Mouse (Mus musculus) midbrain, embryonic 13.5 days (tissue): ENCODE measurements around the gene Rgs7. TPM values are rescaled to one million over a fixed set of nuclear protein-coding genes. Genes with fewer than 3 reads are reported as not detected.

Experiments
- ATAC-seq: fragments of 200-750 bp; cut with Nextera tagmentation; 2 replicates; pipeline ENCODE4 v1.8.0; 2017; ENCODE audit warnings: mild to moderate bottlenecking, moderate TSS enrichment, moderate library complexity
- H3K27ac ChIP-seq: fragments of 300-500 bp; sonication (generic); 2 replicates; pipeline ENCODE4 v1.5.1; 2015; ENCODE audit warnings: inconsistent platforms, mild to moderate bottlenecking, moderate library complexity
- H3K27me3 ChIP-seq: fragments of 300-500 bp; sonication (generic); 2 replicates; pipeline ENCODE4 v1.6.1; 2015; ENCODE audit warnings: mild to moderate bottlenecking, inconsistent platforms
- H3K36me3 ChIP-seq: fragments of 300-500 bp; sonication (generic); 2 replicates; pipeline ENCODE4 v1.6.1; 2015; ENCODE audit warnings: mild to moderate bottlenecking, inconsistent platforms
- H3K4me1 ChIP-seq: fragments of 300-500 bp; sonication (generic); replicated peaks from 2 replicates; pipeline ENCODE4 v1.6.1; 2015; ENCODE audit warnings: inconsistent platforms
- H3K4me2 ChIP-seq: fragments of 300-500 bp; sonication (generic); replicated peaks from 2 replicates; pipeline ENCODE4 v1.6.1; 2015; ENCODE audit warnings: moderate library complexity, mild to moderate bottlenecking, inconsistent platforms
- H3K4me3 ChIP-seq: fragments of 300-500 bp; sonication (generic); replicated peaks from 2 replicates; pipeline ENCODE4 v1.5.1; 2015; ENCODE audit warnings: mild to moderate bottlenecking, inconsistent platforms
- H3K9ac ChIP-seq: fragments of 300-500 bp; sonication (generic); replicated peaks from 2 replicates; pipeline ENCODE4 v1.6.1; 2015; ENCODE audit warnings: mild to moderate bottlenecking, inconsistent platforms
- H3K9me3 ChIP-seq: fragments of 300-500 bp; sonication (generic); 2 replicates; pipeline ENCODE4 v1.6.1; 2016; ENCODE audit warnings: mild to moderate bottlenecking, inconsistent platforms
- WGBS: fragments of 180-500 bp; shearing (Covaris S2); methylation state at CpG from one replicate; pipeline ENCODE4 v1.1.7; 2015; 5-methylcytosine and 5-hydroxymethylcytosine counted together
- polyA plus RNA-seq: library from polyadenylated mRNA; unstranded; fragments of >200 nt; fragmentation: Nextera tagmentation; extraction: Ambion mirVana; gene quantifications from 2 replicates; pipeline ENCODE4 v1.2.1, GENCODE M21; 2015

The Rgs7 gene
- polyA plus RNA-seq: 17.1 and 19.7 TPM in 2 replicates

DNA sequence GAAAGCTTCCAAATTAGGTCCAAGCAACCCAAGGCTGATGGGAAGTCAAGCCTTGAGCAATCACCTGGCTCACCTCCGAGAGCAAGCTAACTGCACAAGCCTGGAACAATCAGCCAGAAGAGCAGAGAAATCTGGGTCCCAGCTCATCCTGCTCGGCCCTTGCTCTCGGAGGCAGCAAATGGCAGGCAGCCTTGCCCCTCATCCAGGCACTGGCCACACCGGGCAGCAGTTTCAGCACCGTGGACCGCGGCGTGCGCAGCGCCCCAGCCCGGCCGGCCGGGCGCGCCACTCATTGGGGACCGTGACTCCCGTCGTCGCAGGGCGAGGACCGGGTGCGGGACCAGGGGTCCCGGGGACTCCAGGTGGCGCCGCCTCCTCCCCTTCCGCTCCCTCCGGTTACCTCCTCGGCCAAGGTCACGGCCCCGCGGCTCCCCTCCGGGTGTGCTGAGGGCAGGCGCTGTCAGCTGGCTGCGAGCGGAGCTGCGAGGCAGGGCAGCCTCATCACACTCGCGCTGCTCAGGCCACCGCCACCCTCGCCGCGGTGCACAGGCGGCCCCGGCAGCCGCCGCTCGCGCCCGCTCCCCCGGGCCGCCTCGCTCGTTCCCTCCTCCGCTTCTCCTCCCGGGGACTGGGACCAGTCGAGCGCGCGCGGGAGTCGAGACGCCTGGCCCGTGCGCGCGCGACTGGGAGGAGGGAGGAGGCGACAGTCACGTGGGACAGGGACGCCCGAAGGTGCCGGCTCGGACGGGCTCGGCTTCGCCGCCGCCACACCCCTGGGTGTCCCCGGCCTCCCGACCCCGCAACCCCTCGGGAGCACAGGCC lies at the start of gene Rgs7:
Gene Rgs7 (minus strand): TSS at position 640 of the 822 bp plus-strand sequence.
- peak; percentile 97 for ATAC-seq
- peak within 1 kb of the TSS; percentile 80 for H3K4me2 ChIP-seq
- no peaks in the 10 kb centered on the region for H3K9me3 ChIP-seq
- H3K36me3 ChIP-seq: no peaks in the 10 kb centered on the region
- H3K27ac ChIP-seq: peak within 1 kb of the TSS; percentile 89
- 0 out of 2 replicates have a peak, but pooled peaks cover 3% of the 10 kb centered on the region for H3K27me3 ChIP-seq
- H3K4me3 ChIP-seq: peak within 1 kb of the TSS; percentile 78
- under 1% methylated on average over 61 of the region's 82 CpGs for WGBS
- peak within 1 kb of the TSS; percentile 88 for H3K9ac ChIP-seq
- peaks cover 14% of the 10 kb centered on the region; the same call in 1 of the 2 replicates for H3K4me1 ChIP-seq

DNA sequence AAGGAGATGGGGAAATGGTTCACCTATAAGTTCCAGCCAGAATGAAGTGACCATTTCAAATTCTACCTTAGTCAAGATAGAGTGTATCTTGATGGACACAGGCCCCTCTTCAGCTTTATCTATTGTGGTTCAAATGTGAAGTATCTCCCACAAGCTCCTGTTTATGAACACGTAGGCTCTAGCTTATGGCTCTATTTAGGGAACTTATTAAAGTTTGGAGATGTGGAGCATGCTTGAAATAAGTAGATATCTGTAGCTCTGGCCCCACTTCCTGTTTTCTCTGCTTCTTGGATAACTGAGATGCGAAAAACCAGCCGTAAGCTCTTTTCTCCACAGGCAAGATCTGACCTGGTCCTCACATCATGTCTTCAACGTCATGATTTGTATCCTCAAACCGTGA lies 48.4 kb upstream of the Rgs7 start:
- Histone ChIP-seq H3K9me3 (no peaks in the 10 kb centered on the region), H3K4me3 (no peak overlapping the region), H3K9ac (no peak overlapping the region), H3K4me1 (no peaks in the 10 kb centered on the region), H3K27me3 (no peaks in the 10 kb centered on the region), H3K4me2 (no peak overlapping the region), H3K36me3 (no peaks in the 10 kb centered on the region), H3K27ac (no peak overlapping the region)
- ATAC-seq: no peak
- WGBS: 88% methylated on average over 5 of the region's 5 CpGs

- no peak overlapping the region for H3K27ac ChIP-seq
- no peaks in the 10 kb centered on the region for H3K4me1 ChIP-seq
- no peaks in the 10 kb centered on the region for H3K27me3 ChIP-seq
- no peak overlapping the region for H3K4me3 ChIP-seq
- ATAC-seq: no peak
- no peaks in the 10 kb centered on the region for H3K9me3 ChIP-seq
- 87% methylated on average over 1 of the region's 1 CpGs for WGBS
- H3K9ac ChIP-seq: no peak overlapping the region
- H3K4me2 ChIP-seq: no peak overlapping the region
- no peaks in the 10 kb centered on the region for H3K36me3 ChIP-seq
Measured at GRCm38 (mm10) chr1:175537321-175537720, 45.0 kb upstream of the Rgs7 start.

- ATAC-seq: no peak
- Histone ChIP-seq H3K4me2 (no peak overlapping the region), H3K4me1 (no peaks in the 10 kb centered on the region), H3K4me3 (no peak overlapping the region), H3K27me3 (no peaks in the 10 kb centered on the region), H3K27ac (no peak overlapping the region), H3K9me3 (no peaks in the 10 kb centered on the region), H3K9ac (no peak overlapping the region), H3K36me3 (no peaks in the 10 kb centered on the region)
- 71% methylated on average over 1 of the region's 1 CpGs for WGBS
Measured at GRCm38 (mm10) chr1:175529858-175530257, 37.6 kb upstream of the Rgs7 start.

- WGBS: 74% methylated on average over 3 of the region's 3 CpGs
Measured at GRCm38 (mm10) chr1:175524626-175525294, 32.5 kb upstream of the Rgs7 start.

GRCm38 (mm10) chr1:175523572-175523971 lies 31.3 kb upstream of the Rgs7 start:
- Histone ChIP-seq H3K9me3 (no peaks in the 10 kb centered on the region), H3K36me3 (no peaks in the 10 kb centered on the region), H3K9ac (no peak overlapping the region), H3K27ac (no peak overlapping the region), H3K4me2 (no peak overlapping the region), H3K27me3 (no peaks in the 10 kb centered on the region), H3K4me3 (no peak overlapping the region), H3K4me1 (no peaks in the 10 kb centered on the region)
- WGBS: 84% methylated on average over 2 of the region's 2 CpGs
- no peak for ATAC-seq

More at GRCm38 (mm10) chr1:175524626-175525294, 32.5 kb upstream of the Rgs7 start:
- Histone ChIP-seq H3K36me3 (no peaks in the 10 kb centered on the region), H3K9ac (no peak overlapping the region), H3K9me3 (no peaks in the 10 kb centered on the region), H3K4me2 (no peak overlapping the region), H3K4me3 (no peak overlapping the region), H3K27me3 (no peaks in the 10 kb centered on the region), H3K4me1 (no peaks in the 10 kb centered on the region), H3K27ac (no peak overlapping the region)
- ATAC-seq: no peak

DNA sequence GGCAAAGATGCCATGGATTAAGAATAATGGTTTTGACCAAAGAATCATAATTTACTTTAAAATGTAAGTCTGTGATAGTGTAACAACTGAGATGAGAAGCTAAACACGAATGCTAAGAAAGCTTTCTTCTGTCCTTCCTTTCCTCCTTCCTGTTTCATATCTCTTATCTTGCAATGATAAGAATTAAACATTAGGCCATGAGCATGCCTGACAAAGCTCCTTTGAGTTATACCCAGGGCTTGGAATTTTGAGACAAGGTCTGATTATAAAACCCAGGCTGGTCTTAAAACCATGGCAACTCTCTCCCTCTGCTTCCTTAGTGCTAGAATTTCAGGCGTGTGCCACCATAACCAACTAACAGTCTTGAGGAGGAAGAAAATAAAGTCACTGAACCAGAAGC lies 22.2 kb upstream of the Rgs7 start:
- Histone ChIP-seq H3K27me3 (no peaks in the 10 kb centered on the region), H3K9me3 (no peaks in the 10 kb centered on the region), H3K36me3 (no peaks in the 10 kb centered on the region), H3K9ac (no peak overlapping the region), H3K4me3 (no peak overlapping the region), H3K27ac (no peak overlapping the region), H3K4me1 (no peaks in the 10 kb centered on the region), H3K4me2 (no peak overlapping the region)
- WGBS: 89% methylated on average over 2 of the region's 2 CpGs
- ATAC-seq: no peak

- H3K4me2 ChIP-seq: no peak overlapping the region
- H3K4me3 ChIP-seq: no peak overlapping the region
- H3K27me3 ChIP-seq: no peaks in the 10 kb centered on the region
- no peak for ATAC-seq
- H3K4me1 ChIP-seq: no peaks in the 10 kb centered on the region
- H3K27ac ChIP-seq: no peak overlapping the region
- H3K9ac ChIP-seq: no peak overlapping the region
- 90% methylated on average over 3 of the region's 3 CpGs for WGBS
- H3K9me3 ChIP-seq: no peaks in the 10 kb centered on the region
- no peaks in the 10 kb centered on the region for H3K36me3 ChIP-seq
Measured at GRCm38 (mm10) chr1:175512173-175512572, 19.9 kb upstream of the Rgs7 start.

- Histone ChIP-seq H3K9ac (no peak overlapping the region), H3K9me3 (no peaks in the 10 kb centered on the region), H3K4me2 (no peak overlapping the region), H3K4me3 (no peak overlapping the region), H3K27me3 (no peaks in the 10 kb centered on the region), H3K4me1 (no peaks in the 10 kb centered on the region), H3K36me3 (no peaks in the 10 kb centered on the region), H3K27ac (no peak overlapping the region)
- ATAC-seq: no peak
- 88% methylated on average over 3 of the region's 3 CpGs for WGBS
Measured at GRCm38 (mm10) chr1:175509989-175510388, 17.7 kb upstream of the Rgs7 start.

GRCm38 (mm10) chr1:175492683-175493043 lies 363 bp upstream of the Rgs7 start:
- Histone ChIP-seq H3K9me3 (no peaks in the 10 kb centered on the region), H3K4me1 (peaks cover 14% of the 10 kb centered on the region; the same call in 1 of the 2 replicates), H3K4me2 (peak overlapping the region; percentile 80), H3K9ac (peak overlapping the region; percentile 88), H3K27me3 (0 out of 2 replicates have a peak, but pooled peaks cover 3% of the 10 kb centered on the region), H3K36me3 (no peaks in the 10 kb centered on the region), H3K27ac (peak overlapping the region; percentile 89), H3K4me3 (peak overlapping the region; percentile 78)
- under 1% methylated on average over 11 of the region's 11 CpGs for WGBS
- ATAC-seq: no peak

DNA sequence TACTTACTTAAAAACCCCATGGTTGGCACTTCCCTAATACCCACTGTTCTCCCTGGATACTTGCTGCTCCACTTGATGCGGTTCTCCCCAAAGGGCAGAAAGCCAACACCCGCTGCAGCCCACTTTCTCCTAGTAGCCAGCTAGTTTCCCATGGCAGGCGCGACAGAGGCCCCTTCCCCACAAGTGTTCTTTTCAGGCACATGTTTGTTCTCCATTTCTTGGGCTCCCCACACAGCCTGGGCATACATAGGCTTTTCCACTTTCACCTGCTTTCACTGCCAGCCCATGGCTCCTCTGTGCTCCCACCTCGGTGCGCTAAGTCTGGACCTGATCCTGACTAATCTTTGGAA lies 814 bp downstream of the Rgs7 start:
- ATAC-seq: peak; percentile 28
- Histone ChIP-seq H3K36me3 (no peaks in the 10 kb centered on the region), H3K9me3 (no peaks in the 10 kb centered on the region), H3K4me2 (peak overlapping the region; percentile 80), H3K4me1 (peaks cover 14% of the 10 kb centered on the region; the same call in 1 of the 2 replicates), H3K9ac (peak overlapping the region; percentile 88), H3K27ac (peak overlapping the region; percentile 89), H3K4me3 (peak overlapping the region; percentile 78), H3K27me3 (0 out of 2 replicates have a peak, but pooled peaks cover 3% of the 10 kb centered on the region)
- WGBS: 10% methylated on average over 6 of the region's 6 CpGs

GRCm38 (mm10) chr1:175485109-175485508 lies 7.2 kb downstream of the Rgs7 start:
- Histone ChIP-seq H3K27ac (no peak overlapping the region), H3K36me3 (no peaks in the 10 kb centered on the region), H3K27me3 (no peaks in the 10 kb centered on the region), H3K4me3 (no peak overlapping the region), H3K4me2 (no peak overlapping the region), H3K4me1 (0 out of 2 replicates have a peak, but pooled peaks cover 8% of the 10 kb centered on the region), H3K9me3 (no peaks in the 10 kb centered on the region), H3K9ac (no peak overlapping the region)
- WGBS: 67% methylated on average over 4 of the region's 4 CpGs
- no peak for ATAC-seq
